Mouse (Mus musculus) embryo, embryonic 11.5 days (tissue): Measurements from ENCODE around the gene Clk1.
"Not testable (repeated sequence)": the region's sequence is repeated elsewhere in the genome, so short reads cannot be mapped to it uniquely, and the experiment has no call there.

ENCODE experiments used
- DNase-seq: peaks from one replicate; pipeline ENCODE4 v3.0.0-alpha.2; 2012; ENCODE audit warnings: low read depth, low spot score

Gene Clk1

DNA sequence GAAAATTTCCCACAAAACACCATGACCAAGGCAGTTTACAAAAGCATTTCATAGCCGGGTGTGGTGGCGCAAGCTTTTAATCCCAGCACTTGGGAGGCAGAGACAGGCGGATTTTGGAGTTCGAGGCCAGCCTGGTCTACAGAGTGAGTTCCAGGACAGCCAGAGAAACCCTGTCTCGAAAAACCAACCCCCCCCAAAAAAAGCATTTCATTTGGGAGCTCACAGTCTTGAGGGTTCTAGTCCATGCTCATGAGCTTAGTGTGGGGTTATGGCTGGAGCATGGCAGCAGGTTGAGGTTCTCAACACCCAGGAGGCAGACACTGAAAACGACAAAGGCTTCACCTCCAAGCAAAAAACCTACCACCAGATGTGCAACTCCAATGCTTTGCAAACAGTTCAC, 15.7 kb downstream of the Clk1 start:
- DNase-seq, result no peak

DNA sequence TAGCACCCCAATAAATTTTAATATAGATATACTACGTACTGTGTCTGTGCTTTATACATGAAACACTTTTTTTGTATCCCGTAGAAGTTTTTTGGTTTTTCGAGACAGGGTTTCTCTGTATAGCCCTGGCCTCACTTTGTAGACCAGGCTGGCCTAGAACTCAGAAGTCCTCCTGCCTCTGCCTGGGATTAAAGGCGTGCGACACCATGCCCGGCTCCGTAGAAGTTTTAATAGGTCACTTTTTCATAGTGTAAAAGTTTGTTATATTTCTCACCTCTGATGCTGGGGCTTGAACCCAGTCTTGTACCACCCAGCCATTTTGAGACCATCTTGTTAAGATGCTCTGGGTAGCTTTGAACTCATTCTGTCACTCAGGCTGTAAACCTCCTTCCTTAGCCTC, 16.5 kb downstream of the Clk1 start:
- DNase-seq, result no peak

GRCm38 (mm10) chr1:58403745-58404144, 20.1 kb downstream of the Clk1 start:
- DNase-seq, result no peak

DNA sequence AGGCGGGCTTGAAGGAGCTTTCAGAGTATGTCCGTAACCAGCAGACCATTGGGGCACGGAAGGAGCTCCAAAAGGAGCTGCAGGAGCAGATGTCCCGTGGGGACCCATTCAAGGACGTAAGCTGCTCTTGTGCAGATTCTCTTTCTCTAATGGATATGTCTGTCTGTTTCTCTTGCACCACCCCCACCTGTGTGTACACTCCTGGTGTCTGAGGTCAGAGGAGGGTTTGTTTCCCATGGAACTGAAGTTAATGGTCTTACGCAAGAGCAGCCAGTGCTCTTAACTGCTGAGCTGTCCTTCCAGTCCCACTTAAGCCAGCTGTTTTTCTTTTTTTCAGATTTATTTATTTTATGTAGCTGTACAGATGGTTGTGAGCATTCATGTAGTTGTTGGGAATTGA, 22.5 kb downstream of the Clk1 start:
- no peak for DNase-seq

- DNase-seq, result no peak
Observed at GRCm38 (mm10) chr1:58397731-58398130, 26.1 kb downstream of the Clk1 start.

GRCm38 (mm10) chr1:58396179-58396578, 27.7 kb downstream of the Clk1 start:
- DNase-seq, result no peak

DNA sequence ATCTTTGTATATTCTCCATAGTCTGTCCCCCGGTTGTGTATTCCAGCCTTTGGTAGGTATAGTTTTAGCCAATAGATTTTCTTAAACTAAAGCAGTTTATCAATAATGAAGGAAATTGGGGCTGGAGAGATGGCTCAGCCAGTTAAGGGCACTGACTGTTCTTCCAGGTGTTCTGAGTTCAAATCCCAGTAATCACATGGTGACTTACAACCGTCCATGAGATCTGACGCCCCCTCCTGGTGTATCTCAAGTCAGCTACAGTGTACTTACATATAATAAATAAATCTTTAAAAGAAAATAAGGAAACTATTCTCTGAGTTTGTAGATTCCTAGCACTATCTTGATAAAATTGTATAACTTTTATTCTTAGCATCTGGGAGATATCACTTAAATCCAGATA, 28.5 kb downstream of the Clk1 start:
- no peak for DNase-seq

GRCm38 (mm10) chr1:58393284-58394195, 30.3 kb downstream of the Clk1 start:
- peak; percentile 29 for DNase-seq

DNA sequence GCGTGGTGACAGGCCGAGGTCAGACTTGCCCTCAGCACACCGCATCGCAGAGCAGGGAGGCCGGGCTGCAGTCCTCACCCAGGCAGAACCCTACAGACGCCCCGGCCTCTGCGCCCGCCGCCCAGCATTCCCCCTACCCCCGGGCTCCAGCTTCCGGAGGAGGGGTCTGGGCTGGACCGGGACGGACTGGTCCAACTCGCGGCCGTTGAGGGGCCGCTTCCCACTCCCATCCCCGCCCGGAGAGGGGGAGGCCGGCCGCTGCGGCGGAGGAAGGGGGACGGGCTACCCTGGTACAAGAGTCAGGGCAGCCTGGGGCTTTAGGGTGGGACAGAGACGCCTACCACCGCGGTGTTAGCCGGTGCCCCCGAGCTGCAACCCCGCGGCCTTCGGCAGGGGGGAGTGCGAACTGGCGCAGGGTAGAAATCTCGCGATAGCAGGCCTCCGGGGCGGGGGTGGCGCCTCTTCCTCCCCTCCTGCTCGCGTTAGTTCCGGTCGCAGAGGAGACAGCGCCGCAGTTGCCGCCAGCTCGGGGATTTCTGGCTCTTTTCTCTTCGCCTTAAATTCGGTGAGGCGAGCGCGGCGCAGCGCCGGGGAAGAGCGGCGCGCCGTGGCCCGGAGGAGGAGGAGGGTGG, 31.1 kb downstream of the Clk1 start, which contains the start of gene Bzw1:
Gene Bzw1 (plus strand): TSS at position 247 of the 632 bp plus-strand sequence.
- DNase-seq, result peak; percentile 86

DNA sequence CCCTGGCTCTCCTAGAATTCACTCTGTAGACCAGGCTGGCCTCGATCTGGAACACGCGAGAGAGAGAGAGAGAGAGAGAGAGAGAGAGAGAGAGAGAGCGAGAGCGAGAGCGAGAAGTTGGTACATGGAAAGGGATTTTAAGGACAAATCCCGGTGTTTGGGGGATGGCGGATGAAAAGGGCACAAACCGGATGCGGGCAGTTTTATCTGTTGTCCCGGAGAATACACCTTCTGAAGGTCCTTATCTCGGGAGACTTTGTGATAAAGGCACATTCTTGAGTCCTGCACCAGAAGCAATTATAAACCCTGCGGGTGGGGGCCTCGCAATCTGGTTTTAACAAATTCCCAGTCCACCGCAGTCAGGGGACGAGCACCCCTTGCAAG, 31.6 kb downstream of the Clk1 start:
- no peak for DNase-seq

DNA sequence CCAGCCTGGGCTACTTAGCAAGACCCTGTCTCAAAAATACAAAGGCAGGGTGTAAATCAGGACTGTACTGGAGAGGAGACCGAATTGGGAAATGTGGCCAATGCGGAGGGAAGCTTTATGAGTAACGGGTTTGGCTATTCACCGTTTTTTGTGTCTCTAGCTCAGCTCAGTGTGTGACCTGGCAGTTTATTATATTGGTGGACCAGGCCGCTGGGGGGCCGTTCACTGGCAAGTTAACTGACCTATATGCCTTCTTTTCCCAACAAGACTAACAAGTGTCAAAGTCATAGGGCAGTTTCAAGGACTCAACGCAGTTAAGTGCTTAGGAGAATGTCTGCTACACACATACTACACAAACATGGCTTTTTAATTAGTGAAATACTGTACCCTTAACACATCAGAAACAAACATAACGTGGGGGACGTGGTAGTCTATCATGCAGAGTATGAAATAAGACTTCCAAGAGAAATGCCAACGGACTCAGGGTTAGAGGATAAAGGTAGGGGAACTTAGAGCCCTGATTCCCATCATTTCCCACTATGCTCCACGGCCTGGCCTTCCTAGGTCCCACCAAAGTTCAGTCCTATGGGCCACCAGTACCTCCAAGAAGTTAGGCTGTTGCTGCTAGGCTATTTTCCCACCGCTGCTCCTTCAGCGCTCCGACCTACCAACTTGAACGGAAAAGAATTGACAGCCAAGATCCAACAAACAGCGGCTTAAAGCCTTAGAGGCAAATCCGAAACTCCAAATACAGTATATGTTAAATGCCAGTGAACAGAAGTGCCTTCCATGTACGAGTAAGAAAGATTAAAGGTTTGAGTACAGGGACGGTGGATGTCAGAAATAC, 32.2 kb downstream of the Clk1 start:
- no peak for DNase-seq

DNA sequence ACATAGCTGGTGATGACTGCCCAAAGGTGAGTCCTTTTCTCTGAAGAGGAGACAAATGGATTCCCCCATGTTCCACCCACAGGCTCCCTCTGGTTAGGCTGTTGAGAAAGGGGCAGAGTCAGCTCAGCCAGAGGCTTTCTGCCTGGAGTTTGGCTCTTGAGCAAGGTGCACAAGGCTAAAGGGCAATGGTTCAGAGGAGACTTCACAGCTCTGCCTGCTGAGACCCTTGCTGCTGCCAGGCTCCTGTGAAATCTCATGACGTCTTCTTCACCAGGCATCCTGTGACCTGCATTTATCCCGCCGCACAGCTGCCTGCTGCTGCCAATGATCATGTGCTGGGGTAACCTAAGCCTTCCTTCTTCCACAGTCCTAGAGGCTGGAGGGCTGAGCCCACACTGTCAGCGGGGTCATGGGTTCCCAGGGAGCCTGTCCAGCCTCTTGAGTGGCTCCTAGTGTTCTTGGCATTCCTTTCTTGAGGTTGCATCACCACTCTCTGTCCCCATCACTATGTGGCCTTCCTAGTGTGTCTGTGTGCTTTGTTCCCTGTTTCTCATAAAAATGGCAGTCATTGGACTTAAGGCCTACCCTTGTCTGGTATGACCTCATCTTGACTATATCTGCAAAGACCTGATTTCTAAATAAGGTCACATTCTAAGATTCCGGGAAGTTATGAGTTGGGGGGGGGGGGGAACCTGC, 41.1 kb downstream of the Clk1 start:
- no peak for DNase-seq

DNA sequence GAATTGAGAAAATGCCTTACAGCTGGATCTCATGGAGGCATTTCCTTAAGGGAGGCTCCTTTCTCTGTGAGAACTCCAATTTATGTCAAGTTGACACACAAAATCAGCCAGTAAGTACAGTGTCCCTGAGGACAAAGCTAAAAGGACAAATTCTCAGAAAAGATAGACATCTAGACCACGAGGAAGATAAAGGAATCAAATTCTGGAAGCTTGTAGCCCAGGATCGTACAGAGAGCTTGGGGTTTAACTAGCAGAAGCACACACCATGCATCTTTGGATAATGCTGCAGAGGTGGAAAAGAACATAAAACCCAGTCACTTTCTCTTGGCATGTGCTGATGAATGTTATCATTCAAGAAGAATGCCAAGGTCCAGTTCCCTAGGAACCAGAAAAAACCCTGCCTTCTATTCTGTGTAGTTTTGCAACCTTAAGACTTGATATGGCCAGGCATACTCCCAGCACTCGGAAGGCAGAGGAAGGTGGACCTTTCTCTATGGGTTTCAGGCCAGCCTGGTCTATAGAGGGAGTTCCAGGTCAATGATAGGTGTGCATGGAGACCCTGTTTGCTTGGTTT, 48.2 kb downstream of the Clk1 start:
- no peak for DNase-seq

GRCm38 (mm10) chr1:58374266-58374665, 49.6 kb downstream of the Clk1 start:
- DNase-seq, result not testable (repeated sequence)

- no peak for DNase-seq
Observed at GRCm38 (mm10) chr1:58369716-58370115, 54.1 kb downstream of the Clk1 start.

DNA sequence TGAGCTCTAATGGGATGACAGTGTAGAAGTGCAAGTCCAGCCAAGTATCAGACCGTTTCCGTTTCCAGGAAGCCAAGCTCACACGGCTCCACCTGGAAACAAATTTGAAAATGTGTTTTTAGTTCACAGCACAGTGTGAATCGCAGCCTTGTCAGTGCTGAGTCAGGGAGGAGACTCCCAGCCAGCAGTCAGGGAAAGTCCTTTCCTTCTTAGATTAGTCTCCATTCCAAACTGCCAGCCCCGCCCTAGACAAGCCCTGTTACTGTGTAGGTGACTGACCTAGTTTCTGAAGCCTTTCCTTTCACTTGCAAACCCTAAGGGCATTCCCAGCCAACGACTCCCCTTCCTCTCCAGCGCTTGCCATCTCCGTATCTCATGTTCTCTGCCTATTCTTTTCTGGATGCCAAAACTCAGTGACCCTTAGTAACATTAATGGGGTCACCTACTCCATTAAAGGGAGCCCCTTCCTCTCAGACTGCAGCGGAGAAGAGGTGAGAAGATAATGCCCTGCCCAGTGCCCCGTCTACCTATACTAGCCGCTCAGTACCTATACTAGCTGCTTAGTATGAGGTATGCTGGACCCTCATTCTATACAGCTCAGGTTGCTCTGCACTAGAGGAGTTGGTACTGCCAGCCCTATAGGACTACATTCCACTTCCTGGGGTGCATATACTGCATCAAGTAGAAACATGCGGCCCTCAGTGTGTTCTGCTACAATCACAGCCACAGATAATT, 57.0 kb downstream of the Clk1 start:
- no peak for DNase-seq

DNA sequence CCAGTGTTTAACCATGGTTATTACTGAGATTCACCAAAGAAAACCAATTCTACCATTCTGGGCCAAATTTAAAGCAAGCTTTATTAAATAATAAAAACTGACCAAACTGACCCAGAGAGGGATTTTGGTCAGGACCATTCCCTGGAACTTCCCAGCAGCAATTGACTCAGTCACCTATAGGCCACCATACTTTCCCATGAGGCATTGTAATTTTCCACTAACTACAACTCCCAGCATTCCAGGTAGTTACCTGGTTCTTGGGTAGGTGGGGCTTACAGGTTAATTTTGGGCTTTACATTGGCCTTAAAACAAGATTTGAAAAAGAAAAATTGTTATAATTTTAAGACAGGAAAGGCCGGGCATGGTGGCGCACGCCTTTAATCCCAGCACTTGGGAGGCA, 58.0 kb downstream of the Clk1 start:
- no peak for DNase-seq

DNA sequence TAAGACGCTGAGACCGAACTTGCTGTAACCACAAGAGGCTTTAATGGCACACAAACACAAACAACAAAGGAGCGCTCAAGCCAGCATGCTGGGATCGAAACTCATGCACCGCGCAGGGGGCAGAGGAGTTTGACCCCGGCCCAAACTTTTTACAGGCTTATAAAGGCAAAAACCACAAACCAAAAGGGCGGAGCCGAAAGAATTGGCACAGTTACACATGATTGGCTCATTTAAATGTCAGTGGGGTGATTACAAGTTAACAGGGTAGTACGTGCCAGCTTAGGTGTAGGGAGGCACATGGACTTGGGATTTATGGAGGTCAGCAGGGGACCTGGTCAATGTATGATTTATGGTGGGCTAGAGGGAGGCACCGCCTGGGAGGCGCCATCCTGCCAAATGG, 59.3 kb downstream of the Clk1 start:
- DNase-seq, result no peak

DNA sequence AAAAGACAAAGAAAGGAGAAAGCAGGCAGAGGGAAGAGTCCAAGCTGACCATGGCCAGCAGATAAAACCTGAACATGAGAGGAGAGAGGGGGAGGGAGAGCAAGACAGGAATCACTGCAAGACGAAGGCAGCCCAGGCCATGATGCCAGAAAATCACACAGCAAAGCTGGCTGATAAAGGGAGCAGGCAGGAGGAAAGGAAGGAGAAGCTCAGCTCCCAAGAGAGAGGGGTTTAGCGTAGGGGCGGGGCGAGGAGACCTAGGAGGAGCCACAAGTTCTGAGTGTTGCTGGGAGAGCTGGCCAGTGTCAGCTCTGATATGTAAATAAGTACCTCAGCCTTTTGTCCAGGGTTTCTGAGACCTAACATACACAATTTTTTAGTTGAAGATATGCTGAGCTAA, 61.6 kb downstream of the Clk1 start:
- no peak for DNase-seq
